Mouse (Mus musculus) monocyte, adult 5-6 weeks (primary cell): ENCODE data around the gene Slc28a1. TPM values are rescaled to one million over a fixed set of nuclear protein-coding genes. Genes with fewer than 3 reads are reported as not detected.
"Not testable (repeated sequence)": the region's sequence is repeated elsewhere in the genome, so short reads cannot be mapped to it uniquely, and the experiment has no call there.

Experiments used
- ATAC-seq: fragments of 153-309, 156-312 bp; replicated peaks from 2 replicates; pipeline ENCODE4 v1.8.0; 2017; ENCODE audit warnings: mild to moderate bottlenecking; ENCODE audit not compliant: low TSS enrichment, insufficient number of reproducible peaks, severe bottlenecking, poor library complexity, low FRiP score
- total RNA-seq: library from RNA; stranded (forward); fragments of 200-1000, 200-491, 200-594 nt; gene quantifications from 3 replicates; pipeline ENCODE4 v1.2.3, GENCODE M21; 2017

Slc28a1 gene
- total RNA-seq, 1 experiment from 2014 or later: not detected

GRCm38 (mm10) chr7:81154244-81154643, 39.6 kb downstream of the Slc28a1 start:
- ATAC-seq: not testable (repeated sequence)

DNA sequence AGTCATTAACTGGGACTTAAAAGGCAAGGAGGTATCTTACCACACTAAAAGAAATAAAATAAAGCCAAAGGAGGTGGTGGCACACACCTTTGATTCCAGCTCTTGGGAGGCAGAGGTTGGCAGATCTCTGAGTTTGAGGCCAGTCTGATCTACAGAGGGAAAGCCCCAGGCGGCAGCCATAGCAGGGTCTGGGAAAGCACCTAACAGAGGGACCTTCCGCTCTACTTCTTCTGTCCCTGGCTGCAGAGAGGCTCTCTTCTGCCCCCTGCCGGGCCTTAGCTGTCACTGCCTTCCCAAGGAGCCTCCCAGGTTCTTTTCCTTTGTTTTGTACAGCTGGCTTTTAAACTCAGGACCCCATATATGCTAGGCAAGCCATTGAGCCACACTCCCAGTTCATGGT, 40.4 kb downstream of the Slc28a1 start:
- ATAC-seq: peak; percentile 94

DNA sequence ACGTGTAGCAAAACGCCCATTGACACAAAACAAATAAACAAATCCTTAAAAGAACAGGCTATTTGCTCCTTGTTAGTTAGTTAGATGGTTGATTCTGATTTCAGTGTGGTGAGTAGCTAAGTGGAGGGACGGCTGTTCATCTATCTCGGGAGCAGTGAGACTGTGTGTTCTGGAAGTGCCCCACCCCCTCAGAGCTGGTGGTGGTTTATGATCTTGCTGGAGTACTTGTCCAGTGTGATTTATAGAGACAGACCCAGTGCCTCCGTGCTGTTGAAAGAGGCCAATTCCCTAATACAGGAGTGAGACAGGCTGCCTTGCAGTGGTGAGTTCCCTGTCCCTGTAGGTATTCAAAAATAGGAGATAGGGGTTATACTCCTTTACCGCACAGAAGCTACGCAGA, 44.3 kb downstream of the Slc28a1 start:
- ATAC-seq: no peak

GRCm38 (mm10) chr7:81161666-81162065, 47.1 kb downstream of the Slc28a1 start:
- no peak for ATAC-seq

DNA sequence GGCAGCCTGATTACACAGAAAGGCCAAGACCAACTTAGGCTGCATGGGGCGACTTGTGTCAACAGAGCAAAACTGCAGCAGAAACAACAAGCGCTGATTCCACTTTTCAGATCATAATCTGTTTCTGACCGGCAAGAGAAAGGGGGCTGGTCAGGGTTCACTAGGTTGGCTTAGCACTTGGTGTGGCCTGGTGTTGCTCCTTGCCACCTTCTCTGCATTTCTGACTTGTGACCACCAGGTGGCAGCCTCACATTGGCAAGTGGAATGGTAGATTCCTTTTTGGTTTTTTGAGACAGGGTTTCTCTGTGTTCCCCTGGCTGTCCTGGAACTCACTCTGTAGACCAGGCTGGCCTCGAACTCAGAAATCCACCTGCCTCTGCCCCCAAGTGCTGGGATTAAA, 47.7 kb downstream of the Slc28a1 start:
- peak; percentile 77 for ATAC-seq

GRCm38 (mm10) chr7:81164411-81164810, 49.8 kb downstream of the Slc28a1 start:
- no peak for ATAC-seq

- ATAC-seq: 0 out of 2 replicates have a peak, but pooled peaks have one; percentile 58
These were observed 52.5 kb downstream of the Slc28a1 start for GRCm38 (mm10) chr7:81167124-81167523.

DNA sequence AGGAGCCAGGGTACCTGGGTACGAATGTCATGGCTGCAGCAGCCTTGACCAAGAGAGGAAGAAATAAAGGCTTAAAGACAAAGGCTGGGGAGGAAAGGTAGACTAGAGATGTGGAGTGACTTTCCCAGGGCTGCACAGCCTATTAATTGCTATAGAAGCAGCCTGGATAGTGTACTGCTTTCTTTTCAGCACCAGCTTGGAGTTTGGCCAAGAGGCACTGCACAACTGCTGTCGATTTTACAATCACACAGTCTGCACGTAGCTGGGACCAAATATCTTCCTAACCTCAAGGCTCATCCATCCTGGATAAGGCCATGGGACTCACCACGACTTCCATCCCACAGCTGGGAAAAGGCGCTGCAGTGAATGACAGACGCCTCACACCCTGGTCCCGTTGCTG, 54.8 kb downstream of the Slc28a1 start:
- no peak for ATAC-seq

DNA sequence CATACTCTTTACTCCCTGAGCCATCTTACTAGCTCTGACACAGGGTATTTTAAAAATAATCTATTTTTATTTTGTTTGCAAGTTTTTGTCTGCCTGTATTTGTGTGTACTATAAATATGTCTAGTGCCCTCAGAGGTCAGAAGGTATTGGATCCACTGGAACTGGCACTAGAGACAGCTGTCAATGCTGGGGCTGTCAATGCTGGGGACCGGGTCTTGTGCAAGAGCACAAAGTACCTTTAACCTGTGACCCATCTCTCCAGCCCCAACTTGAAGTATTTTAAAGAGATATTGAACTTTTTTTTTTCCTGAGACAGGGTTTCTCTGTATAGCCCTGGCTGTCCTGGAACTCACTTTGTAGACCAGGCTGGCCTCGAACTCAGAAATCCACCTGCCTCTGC, 59.3 kb downstream of the Slc28a1 start:
- no peak for ATAC-seq

- ATAC-seq: no peak
These were observed 60.1 kb downstream of the Slc28a1 start for GRCm38 (mm10) chr7:81174654-81175053.

DNA sequence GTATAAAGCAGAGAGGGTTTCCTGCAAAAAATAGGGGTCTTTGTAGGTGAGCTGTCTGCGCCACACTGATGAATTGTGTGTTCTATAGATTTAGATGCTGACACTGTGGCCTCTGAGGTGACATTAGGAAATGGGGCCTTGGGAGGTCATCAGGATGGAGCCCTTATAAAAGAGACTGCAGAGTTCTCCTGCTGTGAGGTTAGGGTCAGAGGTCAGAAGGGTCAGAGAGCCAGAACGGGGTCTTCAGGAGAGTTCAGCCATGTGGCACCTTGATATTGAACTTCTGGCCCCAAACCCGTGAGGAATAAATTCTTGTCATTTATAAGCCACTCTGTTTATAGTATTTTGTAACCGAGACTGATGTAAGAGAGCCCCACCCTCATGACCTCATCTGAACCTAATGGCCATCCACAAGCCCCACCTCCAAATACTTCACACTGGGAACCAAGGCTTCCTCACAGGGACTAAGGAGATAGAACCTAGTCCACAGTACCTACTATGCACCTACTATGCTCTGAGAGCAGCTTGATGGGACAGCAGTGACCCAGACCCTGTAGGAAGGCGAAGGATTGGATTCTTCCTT, 61.7 kb downstream of the Slc28a1 start:
- peak; percentile 88 for ATAC-seq

GRCm38 (mm10) chr7:81179494-81179893, 64.9 kb downstream of the Slc28a1 start:
- ATAC-seq: peak; percentile 44; the same call in 1 of the 2 replicates

DNA sequence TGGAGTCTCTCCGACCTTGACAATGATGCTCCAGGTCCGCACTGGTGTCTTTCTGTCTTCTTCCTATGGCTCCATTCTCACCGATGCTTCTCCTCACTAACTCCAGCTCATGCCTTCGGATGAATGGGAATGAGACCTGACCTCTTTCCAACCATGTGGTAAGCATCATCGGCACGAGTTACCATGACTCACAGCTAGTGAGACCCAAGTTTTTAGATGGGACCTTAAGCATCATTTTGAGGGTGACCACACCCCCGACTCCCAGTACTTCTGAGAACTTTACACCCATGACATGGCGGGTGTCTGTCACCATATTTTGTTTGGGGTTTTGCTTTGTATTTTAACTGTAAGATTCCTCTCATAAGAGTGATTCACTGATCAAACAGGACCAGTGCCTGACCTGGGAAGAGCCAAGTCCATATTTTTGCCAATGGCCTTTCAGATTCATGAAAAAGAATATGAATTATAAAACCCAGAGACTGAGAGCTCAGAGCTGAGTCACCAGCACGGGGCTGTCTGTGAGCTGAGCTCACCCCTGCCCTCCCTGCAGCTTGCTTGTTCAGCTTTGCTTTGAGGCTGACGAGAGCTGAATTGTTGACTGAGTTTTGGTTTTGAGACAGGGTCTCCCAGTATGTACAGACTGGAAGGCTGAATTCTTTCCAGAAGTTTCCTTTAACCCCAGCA, 68.0 kb downstream of the Slc28a1 start:
- ATAC-seq: no peak

DNA sequence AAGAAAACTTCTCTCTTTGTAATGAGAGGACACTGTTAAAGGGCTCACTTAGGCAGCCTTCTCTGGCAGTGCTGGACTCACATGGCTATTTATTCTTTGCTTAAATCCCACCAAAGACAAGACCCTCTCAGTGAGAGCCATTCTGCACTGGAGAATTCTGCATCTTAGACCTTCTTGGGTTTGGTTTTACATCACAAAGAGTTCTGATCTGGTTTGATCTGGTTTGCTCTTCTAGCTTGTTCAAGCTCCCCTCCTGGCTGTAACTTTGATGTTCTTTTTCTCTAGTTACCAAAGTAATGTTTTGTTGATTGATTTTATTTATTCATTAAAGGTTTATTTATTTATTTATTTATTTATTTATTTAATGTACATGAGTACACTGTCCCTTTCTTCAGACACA, 68.6 kb downstream of the Slc28a1 start:
- no peak for ATAC-seq

- no peak for ATAC-seq
These were observed 69.5 kb downstream of the Slc28a1 start for GRCm38 (mm10) chr7:81184136-81184535.

- ATAC-seq: no peak
These were observed 70.1 kb downstream of the Slc28a1 start for GRCm38 (mm10) chr7:81184651-81185050.

DNA sequence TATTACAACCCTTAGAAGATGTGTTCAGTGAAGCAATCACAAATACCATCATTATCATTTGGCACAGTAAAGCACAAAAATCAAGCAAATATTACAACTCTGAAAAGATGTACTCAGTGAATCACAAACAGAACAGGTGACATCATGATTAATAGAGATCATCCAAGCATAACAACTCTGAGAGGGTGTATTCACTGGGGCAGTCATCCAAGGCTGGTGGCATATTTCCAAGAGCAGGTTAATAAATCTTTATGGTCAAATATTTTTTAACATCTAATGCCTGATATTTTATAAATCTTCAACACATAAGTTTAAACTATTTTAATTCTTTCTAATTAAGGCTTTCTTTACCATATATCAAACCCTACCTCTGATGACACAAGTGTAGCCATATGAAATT, 71.4 kb downstream of the Slc28a1 start:
- not testable (repeated sequence) for ATAC-seq

DNA sequence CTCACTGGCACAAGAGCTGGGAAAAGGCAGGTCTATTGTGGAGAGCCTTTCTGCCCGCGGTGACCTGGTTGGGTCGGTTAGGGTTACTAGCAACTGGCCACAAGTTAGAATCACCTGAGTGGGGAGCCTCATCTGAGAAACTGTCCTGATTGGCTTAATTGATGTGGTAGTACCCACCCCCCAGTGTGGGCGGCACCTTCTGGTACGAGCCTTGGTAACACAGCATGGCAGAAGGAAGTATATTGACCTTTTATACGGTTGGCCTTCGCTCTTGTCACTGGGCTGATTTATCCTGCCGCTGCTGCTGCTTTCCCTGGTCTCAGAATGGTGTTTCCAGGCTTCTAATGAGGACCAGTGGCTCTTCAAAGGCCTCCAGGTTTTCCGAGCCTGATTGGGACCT, 74.6 kb downstream of the Slc28a1 start:
- no peak for ATAC-seq

DNA sequence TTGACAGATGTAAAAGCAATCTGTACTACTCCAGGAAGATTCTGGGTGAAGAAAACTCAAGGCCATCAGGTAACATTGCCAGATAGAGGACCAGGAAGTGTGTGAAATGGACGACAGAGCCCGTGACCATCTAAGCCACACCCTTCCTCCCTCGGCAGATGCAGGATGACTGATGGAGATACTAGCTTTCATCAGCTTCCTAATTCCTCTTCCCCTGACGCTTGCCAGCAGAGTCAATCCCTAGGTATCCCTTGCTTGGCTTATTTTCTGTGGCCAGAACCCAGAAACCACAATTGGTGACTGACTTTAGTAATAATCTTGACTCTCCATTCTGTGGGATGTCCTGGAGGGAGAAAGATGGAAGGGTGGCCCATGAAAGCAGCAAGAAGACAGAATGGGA, 80.9 kb downstream of the Slc28a1 start:
- no peak for ATAC-seq

DNA sequence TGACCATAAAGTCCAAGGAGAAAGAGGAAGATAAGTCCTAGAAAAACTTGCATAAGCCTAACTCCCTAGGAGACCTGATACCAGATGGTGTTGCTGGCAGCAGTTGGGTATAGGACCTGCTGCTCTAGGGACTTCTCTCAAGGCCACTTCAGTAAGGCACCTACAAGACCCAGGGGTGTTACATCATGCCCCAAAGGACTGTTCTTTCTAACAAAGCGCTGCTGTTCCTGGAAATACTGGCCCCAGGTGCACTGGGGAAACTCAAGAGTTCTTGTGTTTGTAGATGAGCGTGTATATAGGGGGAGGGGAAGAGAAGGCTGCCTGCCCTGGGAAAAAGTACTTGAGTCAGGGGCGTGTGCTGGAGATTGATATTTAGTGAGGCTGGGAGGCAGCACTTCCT, 82.2 kb downstream of the Slc28a1 start:
- no peak for ATAC-seq

- ATAC-seq: no peak
These were observed 83.9 kb downstream of the Slc28a1 start for GRCm38 (mm10) chr7:81198538-81198937.
